Mouse (Mus musculus) liver, postnatal 0 days (tissue): ENCODE results near the gene Olfr56.
"Not testable (repeated sequence)": the region's sequence is repeated elsewhere in the genome, so short reads cannot be mapped to it uniquely, and the experiment has no call there.

Source experiments
- CTCF ChIP-seq: sonication (generic); IDR thresholded peaks from 2 replicates; pipeline ENCODE4 v1.5.1; 2016; ENCODE audit warnings: antibody characterized with exemption, low read depth
- EP300 ChIP-seq: IDR thresholded peaks from 2 replicates; pipeline ENCODE4 v1.6.1; 2016; ENCODE audit warnings: antibody characterized with exemption, low read depth, mild to moderate bottlenecking

GRCm38 (mm10) chr11:48933422-48933821 is 45.3 kb upstream of the Olfr56 start:
- TF ChIP-seq CTCF, EP300: not testable (repeated sequence)
